ENCODE assay signal across 8 mouse cellular contexts in the genomic region with DNA sequence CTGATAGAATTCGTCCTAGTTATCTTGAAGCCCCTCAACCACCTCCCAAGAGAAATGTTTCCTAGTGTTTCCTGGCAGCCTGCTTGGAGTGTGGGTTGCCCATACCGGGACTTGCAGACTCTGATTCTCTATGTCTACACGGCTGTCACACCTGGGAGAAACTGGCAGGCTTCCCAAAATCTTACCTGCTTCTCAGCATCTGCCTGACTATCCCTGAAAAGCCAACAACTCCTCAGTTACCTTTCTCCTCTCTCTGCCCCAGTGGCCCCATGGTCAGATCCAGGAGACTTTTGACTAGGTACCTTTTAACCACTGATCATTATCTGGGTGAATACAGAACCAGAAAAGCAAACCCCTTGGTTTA. TPM values are rescaled to one million over a fixed set of nuclear protein-coding genes. Genes with fewer than 3 reads are reported as not detected.
DNase-seq lines count a peak whose midpoint lies in the region; ATAC-seq and TF ChIP-seq lines count a peak whose summit lies in the region.

No protein-coding gene starts in this region.

- WGBS in heart, embryonic 12.5 days: 48% methylated on average over 3 of the region's 3 CpGs
- 70% methylated on average over 3 of the region's 3 CpGs for WGBS in forebrain, embryonic 14.5 days
- WGBS in liver, embryonic 16.5 days (ENCODE audit: insufficient replicate concordance): 59% methylated on average over 3 of the region's 3 CpGs

- peaks cover 4% of the 10 kb centered on the region; the same call in 1 of the 2 replicates for H3K27me3 ChIP-seq in heart, embryonic 12.5 days (replicated peaks)
- H3K27me3 ChIP-seq in ES-Bruce4 (ENCODE audit: control insufficient read depth, insufficient read depth, low read length, poor library complexity, severe bottlenecking): no peaks in the 10 kb centered on the region
- H3K27me3 ChIP-seq in forebrain, embryonic 14.5 days (replicated peaks; ENCODE audit: control insufficient read depth, insufficient read depth, low read length): no peaks in the 10 kb centered on the region
- H3K27me3 ChIP-seq in liver, embryonic 16.5 days (ENCODE audit: control insufficient read depth, insufficient read depth, low read depth, low read length): peaks cover 7% of the 10 kb centered on the region; the same call in 1 of the 2 replicates

- peak overlapping the region; percentile 95; the same call in 1 of the 2 replicates for H3K9ac ChIP-seq in heart, embryonic 12.5 days
- 0 out of 2 replicates have a peak overlapping the region, but pooled peaks have one; percentile 80 for H3K9ac ChIP-seq in ES-Bruce4 (ENCODE audit: low read depth, poor library complexity, severe bottlenecking)
- peak overlapping the region; percentile 92 for H3K9ac ChIP-seq in forebrain, embryonic 14.5 days (ENCODE audit: low read length)
- peak overlapping the region; percentile 22 for H3K9ac ChIP-seq in liver, embryonic 16.5 days (ENCODE audit: low read depth, low read length)

- no peaks in the 10 kb centered on the region for H3K9me3 ChIP-seq in heart, embryonic 12.5 days (replicated peaks)
- H3K9me3 ChIP-seq in ES-Bruce4 (replicated peaks; ENCODE audit: control insufficient read depth, insufficient read depth, low read length, poor library complexity, severe bottlenecking): no peaks in the 10 kb centered on the region
- no peaks in the 10 kb centered on the region for H3K9me3 ChIP-seq in forebrain, embryonic 14.5 days (replicated peaks; ENCODE audit: control insufficient read depth, low read length)
- H3K9me3 ChIP-seq in liver, embryonic 16.5 days (replicated peaks; ENCODE audit: control insufficient read depth, low read length): no peaks in the 10 kb centered on the region

- H3K4me3 ChIP-seq in heart, embryonic 12.5 days: peak overlapping the region; percentile 99
- no peak overlapping the region for H3K4me3 ChIP-seq in ES-Bruce4 (ENCODE audit: low read depth, low read length)
- peak overlapping the region; percentile 91; the same call in 1 of the 2 replicates for H3K4me3 ChIP-seq in forebrain, embryonic 14.5 days (ENCODE audit: low read depth, low read length)
- H3K4me3 ChIP-seq in liver, embryonic 16.5 days (ENCODE audit: low read depth, low read length): peak overlapping the region; percentile 89

- no peak overlapping the region for H3K27ac ChIP-seq in heart, embryonic 12.5 days (ENCODE audit: poor library complexity, severe bottlenecking)
- H3K27ac ChIP-seq in ES-Bruce4 (ENCODE audit: insufficient read depth, low read length): no peak overlapping the region
- no peak overlapping the region for H3K27ac ChIP-seq in forebrain, embryonic 14.5 days (ENCODE audit: low read depth, low read length)
- H3K27ac ChIP-seq in liver, embryonic 16.5 days (ENCODE audit: low read length): no peak overlapping the region

- peak overlapping the region; percentile 89 for H3K4me2 ChIP-seq in heart, embryonic 12.5 days
- H3K4me2 ChIP-seq in forebrain, embryonic 14.5 days (ENCODE audit: low read length): peak overlapping the region; percentile 87
- H3K4me2 ChIP-seq in liver, embryonic 16.5 days (ENCODE audit: low read depth, low read length): peak overlapping the region; percentile 86

- ATAC-seq in heart, embryonic 12.5 days (ENCODE audit: insufficient number of reproducible peaks, low FRiP score): no peak
- no peak for ATAC-seq in forebrain, embryonic 14.5 days
- ATAC-seq in liver, embryonic 16.5 days (ENCODE audit: low read depth): no peak
- no peak for ATAC-seq in monocyte, adult 5-6 weeks (replicated peaks; ENCODE audit: insufficient number of reproducible peaks, low FRiP score, low TSS enrichment, poor library complexity, severe bottlenecking)

- no peak for TF ChIP-seq POLR2A in ES-Bruce4 (IDR thresholded peaks at IDR 0.05; ENCODE audit: insufficient read depth, low read length)

- no peak for TF ChIP-seq CTCF in ES-Bruce4 (IDR thresholded peaks at IDR 0.05; ENCODE audit: low read depth, low read length)

- no peaks in the 10 kb centered on the region for H3K36me3 ChIP-seq in heart, embryonic 12.5 days
- no peaks in the 10 kb centered on the region for H3K36me3 ChIP-seq in ES-Bruce4 (ENCODE audit: control insufficient read depth, insufficient read depth, low read length, poor library complexity, severe bottlenecking)
- H3K36me3 ChIP-seq in forebrain, embryonic 14.5 days (ENCODE audit: control insufficient read depth, insufficient read depth, low read length): no peaks in the 10 kb centered on the region
- H3K36me3 ChIP-seq in liver, embryonic 16.5 days (ENCODE audit: control insufficient read depth, insufficient read depth): no peaks in the 10 kb centered on the region

- peaks cover 41% of the 10 kb centered on the region for H3K4me1 ChIP-seq in heart, embryonic 12.5 days (replicated peaks)
- no peaks in the 10 kb centered on the region for H3K4me1 ChIP-seq in ES-Bruce4 (ENCODE audit: control insufficient read depth, insufficient read depth, low read length)
- H3K4me1 ChIP-seq in forebrain, embryonic 14.5 days (ENCODE audit: control insufficient read depth, insufficient read depth, low read length): peaks cover 15% of the 10 kb centered on the region
- H3K4me1 ChIP-seq in liver, embryonic 16.5 days (ENCODE audit: control insufficient read depth, low read depth, low read length): peaks cover 34% of the 10 kb centered on the region

- DNase-seq in heart, adult 18-20 months: no peak
- no peak for DNase-seq in forebrain, embryonic 14.5 days (ENCODE audit: low spot score)
- DNase-seq in adrenal gland, adult 2 months: no peak
- no peak for DNase-seq in lung, adult 18-20 months

- no peak for TF ChIP-seq EP300 in ES-Bruce4 (IDR thresholded peaks at IDR 0.05; ENCODE audit: insufficient read depth, low read depth, low read length)

RNA-seq across cellular contexts. Expression of a gene that starts 1.6 kb away (rescaled TPM):
- polyA plus RNA-seq in heart, embryonic 12.5 days (2016; fragmentation: Nextera tagmentation; extraction: Ambion mirVana): 86.1 and 86.3 TPM in 2 replicates
- 10 to 100 TPM; 40.9 to 47.9 TPM for total RNA-seq in heart, adult 18-20 months (2021)
- 72.8 and 77.6 TPM in 2 replicates for polyA plus RNA-seq in ES-Bruce4 (2011; ENCODE audit: insufficient read depth, insufficient read length, low read depth, missing spikeins)
- 130 and 135 TPM in 2 replicates for polyA plus RNA-seq in forebrain, embryonic 14.5 days (2014; fragmentation: Nextera tagmentation; extraction: Ambion mirVana)
- polyA plus RNA-seq in liver, embryonic 16.5 days (2015; fragmentation: Nextera tagmentation; extraction: Ambion mirVana): 26.7 and 29.6 TPM in 2 replicates
- total RNA-seq in adrenal gland, adult 2 months (2021): 100 to 1,000 TPM; 125 to 145 TPM
- polyA plus RNA-seq in adrenal gland, adult 2 months (2012; rRNA removed): 80.0 and 113 TPM in 2 replicates
- 103 to 177 TPM (median 151 TPM) in 3 replicates for total RNA-seq in monocyte, adult 5-6 weeks (2017)

RNA-seq across cellular contexts. Expression of a gene that starts 27.2 kb away (rescaled TPM):
- polyA plus RNA-seq in heart, embryonic 12.5 days (2016; fragmentation: Nextera tagmentation; extraction: Ambion mirVana): 7.5 and 9.0 TPM in 2 replicates
- total RNA-seq in heart, adult 18-20 months (2021): 1 to 10 TPM; 4.5 to 7.0 TPM
- polyA plus RNA-seq in ES-Bruce4 (2011; ENCODE audit: insufficient read depth, insufficient read length, low read depth, missing spikeins): 16.3 and 18.4 TPM in 2 replicates
- 8.9 and 12.0 TPM in 2 replicates for polyA plus RNA-seq in forebrain, embryonic 14.5 days (2014; fragmentation: Nextera tagmentation; extraction: Ambion mirVana)
- 3.2 and 3.8 TPM in 2 replicates for polyA plus RNA-seq in liver, embryonic 16.5 days (2015; fragmentation: Nextera tagmentation; extraction: Ambion mirVana)
- 10 to 100 TPM; 15.4 to 17.2 TPM for total RNA-seq in adrenal gland, adult 2 months (2021)
- 40.8 and 43.3 TPM in 2 replicates for polyA plus RNA-seq in adrenal gland, adult 2 months (2012; rRNA removed)
- 20.8 to 40.3 TPM (median 22.5 TPM) in 3 replicates for total RNA-seq in monocyte, adult 5-6 weeks (2017)

RNA-seq across cellular contexts. Expression of a gene that starts 27.6 kb away (rescaled TPM):
- polyA plus RNA-seq in heart, embryonic 12.5 days (2016; fragmentation: Nextera tagmentation; extraction: Ambion mirVana): 63.5 and 63.9 TPM in 2 replicates
- total RNA-seq in heart, adult 18-20 months (2021): 10 to 100 TPM; 26.4 to 28.1 TPM
- 119 and 121 TPM in 2 replicates for polyA plus RNA-seq in ES-Bruce4 (2011; ENCODE audit: insufficient read depth, insufficient read length, low read depth, missing spikeins)
- 92.2 and 99.3 TPM in 2 replicates for polyA plus RNA-seq in forebrain, embryonic 14.5 days (2014; fragmentation: Nextera tagmentation; extraction: Ambion mirVana)
- 33.0 and 39.3 TPM in 2 replicates for polyA plus RNA-seq in liver, embryonic 16.5 days (2015; fragmentation: Nextera tagmentation; extraction: Ambion mirVana)
- 10 to 100 TPM; 55.4 to 57.0 TPM for total RNA-seq in adrenal gland, adult 2 months (2021)
- 44.8 and 44.9 TPM in 2 replicates for polyA plus RNA-seq in adrenal gland, adult 2 months (2012; rRNA removed)
- 199 to 267 TPM (median 223 TPM) in 3 replicates for total RNA-seq in monocyte, adult 5-6 weeks (2017)

RNA-seq across cellular contexts. Expression of a gene that starts 45.4 kb away (rescaled TPM):
- polyA plus RNA-seq in heart, embryonic 12.5 days (2016; fragmentation: Nextera tagmentation; extraction: Ambion mirVana): not detected in 2 replicates
- not detected for total RNA-seq in heart, adult 18-20 months (2021)
- not detected in 2 replicates for polyA plus RNA-seq in ES-Bruce4 (2011; ENCODE audit: insufficient read depth, insufficient read length, low read depth, missing spikeins)
- polyA plus RNA-seq in forebrain, embryonic 14.5 days (2014; fragmentation: Nextera tagmentation; extraction: Ambion mirVana): not detected in 2 replicates
- not detected in 2 replicates for polyA plus RNA-seq in liver, embryonic 16.5 days (2015; fragmentation: Nextera tagmentation; extraction: Ambion mirVana)
- total RNA-seq in adrenal gland, adult 2 months (2021): not detected
- polyA plus RNA-seq in adrenal gland, adult 2 months (2012; rRNA removed): 0.08 TPM in 1 of 2 replicates, not detected in the other
- not detected in 3 replicates for total RNA-seq in monocyte, adult 5-6 weeks (2017)

RNA-seq across cellular contexts. Expression of a gene that starts 46.6 kb away (rescaled TPM):
- not detected in 2 replicates for polyA plus RNA-seq in heart, embryonic 12.5 days (2016; fragmentation: Nextera tagmentation; extraction: Ambion mirVana)
- not detected for total RNA-seq in heart, adult 18-20 months (2021)
- polyA plus RNA-seq in ES-Bruce4 (2011; ENCODE audit: insufficient read depth, insufficient read length, low read depth, missing spikeins): not detected in 2 replicates
- polyA plus RNA-seq in forebrain, embryonic 14.5 days (2014; fragmentation: Nextera tagmentation; extraction: Ambion mirVana): not detected in 2 replicates
- polyA plus RNA-seq in liver, embryonic 16.5 days (2015; fragmentation: Nextera tagmentation; extraction: Ambion mirVana): not detected in 2 replicates
- 1 to 10 TPM in 1 of 2 experiments, not detected in 1; 1.0 TPM for total RNA-seq in adrenal gland, adult 2 months (2021)
- not detected in 2 replicates for polyA plus RNA-seq in adrenal gland, adult 2 months (2012; rRNA removed)
- not detected in 3 replicates for total RNA-seq in monocyte, adult 5-6 weeks (2017)

Comparison
In these comparisons a context has a peak if more than half of its experiments do, and no peak if none do; other contexts are left out.
1. H3K9ac ChIP-seq: peak in every context shown above with its lines; median percentile 95 in heart, embryonic 12.5 days; 92 in forebrain, embryonic 14.5 days; 80 in ES-Bruce4; 22 in liver, embryonic 16.5 days.